Mouse (Mus musculus): Measurements from ENCODE around the gene Gpr84.

The Gpr84 gene

GRCm38 (mm10) chr15:103310365-103310910, at the start of gene Gpr84:
Gene Gpr84, minus strand, starts transcription at chr15:103310612.
- no peak for DNase-seq (ENCODE audit: low spot score)

- DNase-seq (ENCODE audit: low spot score) = no peak
Observed at GRCm38 (mm10) chr15:103359869-103360602, 49.6 kb upstream of the Gpr84 start.

GRCm38 (mm10) chr15:103359122-103359510, 48.7 kb upstream of the Gpr84 start:
- no peak for DNase-seq (ENCODE audit: low spot score)

GRCm38 (mm10) chr15:103358278-103359121, 48.1 kb upstream of the Gpr84 start:
- DNase-seq (ENCODE audit: low spot score) = no peak

- DNase-seq (ENCODE audit: low spot score) = no peak
Observed at GRCm38 (mm10) chr15:103357817-103358216, 47.4 kb upstream of the Gpr84 start.

- DNase-seq (ENCODE audit: low spot score) = no peak
Observed at GRCm38 (mm10) chr15:103356130-103356529, 45.7 kb upstream of the Gpr84 start.

GRCm38 (mm10) chr15:103355420-103355819, 45.0 kb upstream of the Gpr84 start:
- no peak for DNase-seq (ENCODE audit: low spot score)

GRCm38 (mm10) chr15:103354690-103355089, 44.3 kb upstream of the Gpr84 start:
- DNase-seq (ENCODE audit: low spot score) = no peak

GRCm38 (mm10) chr15:103353511-103354256, 43.3 kb upstream of the Gpr84 start:
- DNase-seq (ENCODE audit: low spot score) = no peak

GRCm38 (mm10) chr15:103352856-103353255, 42.4 kb upstream of the Gpr84 start:
- no peak for DNase-seq (ENCODE audit: low spot score)

- DNase-seq (ENCODE audit: low spot score) = no peak
Observed at GRCm38 (mm10) chr15:103347275-103347684, 36.9 kb upstream of the Gpr84 start.

GRCm38 (mm10) chr15:103345789-103346188, 35.4 kb upstream of the Gpr84 start:
- no peak for DNase-seq (ENCODE audit: low spot score)

GRCm38 (mm10) chr15:103343556-103343955, 33.1 kb upstream of the Gpr84 start:
- DNase-seq (ENCODE audit: low spot score) = no peak

GRCm38 (mm10) chr15:103343008-103343407, 32.6 kb upstream of the Gpr84 start:
- no peak for DNase-seq (ENCODE audit: low spot score)

GRCm38 (mm10) chr15:103342415-103342814, 32.0 kb upstream of the Gpr84 start:
- peak; percentile 79 for DNase-seq (ENCODE audit: low spot score)

GRCm38 (mm10) chr15:103341547-103341946, 31.1 kb upstream of the Gpr84 start:
- DNase-seq (ENCODE audit: low spot score) = no peak

GRCm38 (mm10) chr15:103340786-103341185, 30.4 kb upstream of the Gpr84 start:
- no peak for DNase-seq (ENCODE audit: low spot score)

GRCm38 (mm10) chr15:103339961-103340337, 29.5 kb upstream of the Gpr84 start, which contains the start of gene Zfp385a:
Gene Zfp385a, minus strand, starts transcription at chr15:103340093.
- DNase-seq (ENCODE audit: low spot score) = no peak

GRCm38 (mm10) chr15:103339166-103339960, 29.0 kb upstream of the Gpr84 start:
- no peak for DNase-seq (ENCODE audit: low spot score)

GRCm38 (mm10) chr15:103338829-103339165, 28.4 kb upstream of the Gpr84 start:
- DNase-seq (ENCODE audit: low spot score) = no peak

GRCm38 (mm10) chr15:103336996-103337667, 26.7 kb upstream of the Gpr84 start:
- DNase-seq (ENCODE audit: low spot score) = no peak
